Mouse (Mus musculus): ENCODE results near the gene Phf19. TPM values are rescaled to one million over a fixed set of nuclear protein-coding genes. Genes with fewer than 3 reads are reported as not detected.

The Phf19 gene
- polyA plus RNA-seq, 1 experiment from 2014 or later, result 1.6 TPM

GRCm38 (mm10) chr2:34874816-34875345 lies 38.9 kb downstream of the Phf19 start, which contains the start of gene Psmd5:
Psmd5 (minus strand) TSS chr2:34874968.
- no peak for DNase-seq
- no peak for ATAC-seq (ENCODE audit: low FRiP score, low TSS enrichment)
- Histone ChIP-seq H3K9ac (replicated peaks; ENCODE audit: low read length) (peak within 1 kb of the TSS; percentile 24), H3K36me3 (ENCODE audit: control insufficient read depth, insufficient read depth, low read length) (no peaks in the 10 kb centered on the region), H3K27ac (replicated peaks; ENCODE audit: low read depth, low read length) (no peak within 1 kb of the TSS), H3K4me1 (ENCODE audit: control insufficient read depth, insufficient read depth, low read length) (peaks cover 8% of the 10 kb centered on the region), H3K9me3 (ENCODE audit: control insufficient read depth, low read length) (no peaks in the 10 kb centered on the region), H3K4me2 (ENCODE audit: low read length) (peak within 1 kb of the TSS; percentile 27), H3K27me3 (ENCODE audit: control insufficient read depth, insufficient read depth, low read length) (peaks cover 11% of the 10 kb centered on the region), H3K4me3 (replicated peaks; ENCODE audit: low read depth, low read length) (no peak within 1 kb of the TSS)
- 18% methylated on average over 8 of the region's 8 CpGs for WGBS

- H3K4me1 ChIP-seq (ENCODE audit: control insufficient read depth, insufficient read depth, low read length), result peaks cover 14% of the 10 kb centered on the region
- no peak within 1 kb of the TSS for H3K4me3 ChIP-seq (replicated peaks; ENCODE audit: low read depth, low read length)
- H3K9me3 ChIP-seq (ENCODE audit: control insufficient read depth, low read length), result no peaks in the 10 kb centered on the region
- no peak within 1 kb of the TSS for H3K27ac ChIP-seq (replicated peaks; ENCODE audit: low read depth, low read length)
- H3K4me2 ChIP-seq (ENCODE audit: low read length), result peak within 1 kb of the TSS; percentile 27
- no peak for DNase-seq
- no peak for ATAC-seq (ENCODE audit: low FRiP score, low TSS enrichment)
- peak within 1 kb of the TSS; percentile 24 for H3K9ac ChIP-seq (replicated peaks; ENCODE audit: low read length)
- WGBS, result 6% methylated on average over 14 of the region's 14 CpGs
- H3K27me3 ChIP-seq (ENCODE audit: control insufficient read depth, insufficient read depth, low read length), result peaks cover 11% of the 10 kb centered on the region
- no peaks in the 10 kb centered on the region for H3K36me3 ChIP-seq (ENCODE audit: control insufficient read depth, insufficient read depth, low read length)
These were observed 39.6 kb downstream of the Phf19 start, which contains the start of gene Cutal for GRCm38 (mm10) chr2:34874271-34874670. Cutal (plus strand) TSS chr2:34874396.

GRCm38 (mm10) chr2:34870520-34871474 lies 43.0 kb downstream of the Phf19 start:
- H3K4me3 ChIP-seq (replicated peaks; ENCODE audit: low read depth, low read length), result peak overlapping the region; percentile 87
- ATAC-seq (ENCODE audit: low FRiP score, low TSS enrichment) (peak; percentile 98), DNase-seq (peak; percentile 100)
- WGBS, result under 1% methylated on average over 67 of the region's 67 CpGs
- peak overlapping the region; percentile 94 for H3K9ac ChIP-seq (replicated peaks; ENCODE audit: low read length)
- H3K27ac ChIP-seq (replicated peaks; ENCODE audit: low read depth, low read length), result peak overlapping the region; percentile 90
- H3K27me3 ChIP-seq (ENCODE audit: control insufficient read depth, insufficient read depth, low read length), result peaks cover 11% of the 10 kb centered on the region
- H3K36me3 ChIP-seq (ENCODE audit: control insufficient read depth, insufficient read depth, low read length), result peaks cover 2% of the 10 kb centered on the region
- H3K9me3 ChIP-seq (ENCODE audit: control insufficient read depth, low read length), result no peaks in the 10 kb centered on the region
- peak overlapping the region; percentile 68 for H3K4me2 ChIP-seq (ENCODE audit: low read length)
- H3K4me1 ChIP-seq (ENCODE audit: control insufficient read depth, insufficient read depth, low read length), result peaks cover 18% of the 10 kb centered on the region

GRCm38 (mm10) chr2:34869680-34870079 lies 44.1 kb downstream of the Phf19 start:
- peaks cover 13% of the 10 kb centered on the region for H3K36me3 ChIP-seq (ENCODE audit: control insufficient read depth, insufficient read depth, low read length)
- DNase-seq (no peak), ATAC-seq (ENCODE audit: low FRiP score, low TSS enrichment) (no peak)
- peaks cover 10% of the 10 kb centered on the region for H3K27me3 ChIP-seq (ENCODE audit: control insufficient read depth, insufficient read depth, low read length)
- peak overlapping the region; percentile 87 for H3K4me3 ChIP-seq (replicated peaks; ENCODE audit: low read depth, low read length)
- H3K9me3 ChIP-seq (ENCODE audit: control insufficient read depth, low read length), result no peaks in the 10 kb centered on the region
- H3K4me2 ChIP-seq (ENCODE audit: low read length), result peak overlapping the region; percentile 68
- peak overlapping the region; percentile 94 for H3K9ac ChIP-seq (replicated peaks; ENCODE audit: low read length)
- H3K4me1 ChIP-seq (ENCODE audit: control insufficient read depth, insufficient read depth, low read length), result peaks cover 18% of the 10 kb centered on the region
- no peak overlapping the region for H3K27ac ChIP-seq (replicated peaks; ENCODE audit: low read depth, low read length)
- WGBS, result 41% methylated on average over 5 of the region's 5 CpGs

GRCm38 (mm10) chr2:34857728-34858127 lies 56.1 kb downstream of the Phf19 start:
- Histone ChIP-seq H3K27me3 (ENCODE audit: control insufficient read depth, insufficient read depth, low read length) (no peaks in the 10 kb centered on the region), H3K4me1 (ENCODE audit: control insufficient read depth, insufficient read depth, low read length) (no peaks in the 10 kb centered on the region), H3K36me3 (ENCODE audit: control insufficient read depth, insufficient read depth, low read length) (peaks cover 90% of the 10 kb centered on the region), H3K9me3 (ENCODE audit: control insufficient read depth, low read length) (no peaks in the 10 kb centered on the region), H3K27ac (replicated peaks; ENCODE audit: low read depth, low read length) (no peak overlapping the region), H3K9ac (replicated peaks; ENCODE audit: low read length) (no peak overlapping the region), H3K4me3 (replicated peaks; ENCODE audit: low read depth, low read length) (no peak overlapping the region), H3K4me2 (ENCODE audit: low read length) (no peak overlapping the region)
- no peak for DNase-seq
- WGBS, result 95% methylated on average over 8 of the region's 8 CpGs
- ATAC-seq (ENCODE audit: low FRiP score, low TSS enrichment), result no peak

- Histone ChIP-seq H3K27ac (replicated peaks; ENCODE audit: low read depth, low read length) (no peak overlapping the region), H3K4me3 (replicated peaks; ENCODE audit: low read depth, low read length) (no peak overlapping the region), H3K36me3 (ENCODE audit: control insufficient read depth, insufficient read depth, low read length) (peaks cover 96% of the 10 kb centered on the region), H3K4me2 (ENCODE audit: low read length) (no peak overlapping the region), H3K4me1 (ENCODE audit: control insufficient read depth, insufficient read depth, low read length) (no peaks in the 10 kb centered on the region), H3K27me3 (ENCODE audit: control insufficient read depth, insufficient read depth, low read length) (no peaks in the 10 kb centered on the region), H3K9ac (replicated peaks; ENCODE audit: low read length) (no peak overlapping the region), H3K9me3 (ENCODE audit: control insufficient read depth, low read length) (no peaks in the 10 kb centered on the region)
- ATAC-seq (ENCODE audit: low FRiP score, low TSS enrichment) (no peak), DNase-seq (no peak)
- WGBS, result 96% methylated on average over 4 of the region's 4 CpGs
These were observed 58.6 kb downstream of the Phf19 start for GRCm38 (mm10) chr2:34855265-34855664.

- Histone ChIP-seq H3K27ac (replicated peaks; ENCODE audit: low read depth, low read length) (no peak overlapping the region), H3K4me1 (ENCODE audit: control insufficient read depth, insufficient read depth, low read length) (no peaks in the 10 kb centered on the region), H3K9ac (replicated peaks; ENCODE audit: low read length) (no peak overlapping the region), H3K27me3 (ENCODE audit: control insufficient read depth, insufficient read depth, low read length) (no peaks in the 10 kb centered on the region), H3K9me3 (ENCODE audit: control insufficient read depth, low read length) (no peaks in the 10 kb centered on the region), H3K36me3 (ENCODE audit: control insufficient read depth, insufficient read depth, low read length) (peaks cover 34% of the 10 kb centered on the region), H3K4me2 (ENCODE audit: low read length) (no peak overlapping the region), H3K4me3 (replicated peaks; ENCODE audit: low read depth, low read length) (no peak overlapping the region)
- no peak for DNase-seq
- no peak for ATAC-seq (ENCODE audit: low FRiP score, low TSS enrichment)
- 94% methylated on average over 1 of the region's 1 CpGs for WGBS
These were observed 66.1 kb downstream of the Phf19 start for GRCm38 (mm10) chr2:34847702-34848101.

Measured in midbrain, embryonic 14.5 days (tissue).